Comparison of ENCODE assay signal across 8 mouse cellular contexts in genomic region chr11:60222469-60223236, GRCm38 (mm10). TPM values are rescaled to one million over a fixed set of nuclear protein-coding genes. Genes with fewer than 3 reads are reported as not detected.
A peak's percentile ranks its signal among the peaks of the same experiment; 100 is the strongest.
DNase-seq lines count a peak whose midpoint lies in the region; ATAC-seq lines count a peak whose summit lies in the region.

Srebf1 (minus strand) TSS chr11:60222581.

- H3K27ac ChIP-seq in forebrain, embryonic 13.5 days: peak within 1 kb of the TSS; percentile 35; the same call in 1 of the 2 replicates
- H3K27ac ChIP-seq in neural tube, embryonic 14.5 days (ENCODE audit: low read depth, low read length): peak within 1 kb of the TSS; percentile 36; the same call in 1 of the 2 replicates

- H3K9ac ChIP-seq in forebrain, embryonic 13.5 days: peak within 1 kb of the TSS; percentile 57
- H3K9ac ChIP-seq in neural tube, embryonic 14.5 days (replicated peaks; ENCODE audit: low read depth, low read length): peak within 1 kb of the TSS; percentile 29; the same call in 1 of the 2 replicates

- no peaks in the 10 kb centered on the region; the same call in 1 of the 2 replicates for H3K36me3 ChIP-seq in forebrain, embryonic 13.5 days (ENCODE audit: poor library complexity, severe bottlenecking)
- no peaks in the 10 kb centered on the region for H3K36me3 ChIP-seq in neural tube, embryonic 14.5 days (ENCODE audit: control insufficient read depth, insufficient read depth, low read length)

- H3K4me3 ChIP-seq in forebrain, embryonic 13.5 days: peak within 1 kb of the TSS; percentile 30
- peak within 1 kb of the TSS; percentile 21; the same call in 1 of the 2 replicates for H3K4me3 ChIP-seq in neural tube, embryonic 14.5 days (ENCODE audit: low read depth, low read length)

- peak; percentile 73 to 81 for DNase-seq in CD8-positive naive resting alpha-beta T cell, adult 2 months (ENCODE audit: low read depth in 2 of 2, low spot score in 2 of 2)
- peak; percentile 69 for DNase-seq in c-Kit-positive CD71-positive TER-119-positive erythroid progenitor cells, embryonic 14.5 days (ENCODE audit: low spot score)
- DNase-seq in heart, postnatal 10 days: peak; percentile 87 to 91
- no peak for DNase-seq in large intestine, adult 2 months (ENCODE audit: low read depth, low spot score)
- peak; percentile 84 to 88 for DNase-seq in lung, adult 18-20 months
- peak; percentile 92 for DNase-seq in testis, postnatal 10 days (ENCODE audit: low spot score)

- no peaks in the 10 kb centered on the region for H3K9me3 ChIP-seq in forebrain, embryonic 13.5 days (replicated peaks)
- H3K9me3 ChIP-seq in neural tube, embryonic 14.5 days (ENCODE audit: control insufficient read depth, low read length): no peaks in the 10 kb centered on the region

- peak within 1 kb of the TSS; percentile 64 for H3K4me2 ChIP-seq in forebrain, embryonic 13.5 days
- peak within 1 kb of the TSS; percentile 50 for H3K4me2 ChIP-seq in neural tube, embryonic 14.5 days (ENCODE audit: low read depth, low read length)

- ATAC-seq in forebrain, embryonic 13.5 days: peak; percentile 62
- ATAC-seq in neural tube, embryonic 14.5 days (ENCODE audit: low read depth): peak; percentile 56

- intact Hi-C loops in heart, postnatal 10 days (cut with DNase I): no loop called here

- peaks cover 39% of the 10 kb centered on the region for H3K4me1 ChIP-seq in forebrain, embryonic 13.5 days
- peaks cover 11% of the 10 kb centered on the region for H3K4me1 ChIP-seq in neural tube, embryonic 14.5 days (ENCODE audit: control insufficient read depth, insufficient read depth, low read length)

- 6% methylated on average over 46 of the region's 46 CpGs for whole genome bisulfite sequencing in forebrain, embryonic 13.5 days
- WGBS in large intestine, adult 2 months: 1% methylated on average over 46 of the region's 46 CpGs
- 5% methylated on average over 46 of the region's 46 CpGs for WGBS in neural tube, embryonic 14.5 days

- H3K27me3 ChIP-seq in forebrain, embryonic 13.5 days: peaks cover 3% of the 10 kb centered on the region; the same call in 1 of the 2 replicates
- no peaks in the 10 kb centered on the region for H3K27me3 ChIP-seq in neural tube, embryonic 14.5 days (ENCODE audit: control insufficient read depth, insufficient read depth, low read length)

RNA-seq across cellular contexts. Expression of gene Srebf1, which starts in this region (rescaled TPM):
- 52.1 and 56.7 TPM in 2 replicates for polyA plus RNA-seq in forebrain, embryonic 13.5 days (2015; fragmentation: Nextera tagmentation; extraction: Ambion mirVana)
- total RNA-seq in heart, postnatal 10 days (2021): 10 to 100 TPM; 40.2 to 42.6 TPM
- polyA plus RNA-seq in large intestine, adult 2 months (2012; rRNA removed): 76.8 and 96.8 TPM in 2 replicates
- polyA plus RNA-seq in neural tube, embryonic 14.5 days (2014; fragmentation: Nextera tagmentation; extraction: Ambion mirVana): 38.5 and 41.3 TPM in 2 replicates
